Mouse (Mus musculus) left cerebral cortex, postnatal 14 days (tissue): ENCODE results near the gene Elavl2. TPM values are rescaled to one million over a fixed set of nuclear protein-coding genes. Genes with fewer than 3 reads are reported as not detected.
A peak's percentile ranks its signal among the peaks of the same experiment; 100 is the strongest.

Experiments
- DNase-seq, 2 experiments: peaks; one replicate each; pipeline ENCODE4 v3.0.0; 2021 to 2022; ENCODE audit warnings: low spot score in 2 of 2, mixed read lengths in 1 of 2
- intact Hi-C: fragments of 180-260 bp; cut with DNase I; formaldehyde crosslinking; loops from one replicate; pipeline ENCODE4 v1.15.1; 2025
- long read RNA-seq, 2 experiments: library from polyadenylated mRNA; stranded (forward); transcript quantifications; one replicate each; pipeline ENCODE4 v2.0.0; 2021
- total RNA-seq, 2 experiments: library from RNA; stranded (reverse); gene quantifications; 2 replicates each; pipeline ENCODE4 v1.2.3; 2021

Elavl2 gene
- total RNA-seq: 100 to 1,000 TPM; 104 to 109 TPM
- long read RNA-seq, experiment 1, full-length matches to known transcripts: 7 of 42 reads
- long read RNA-seq, experiment 1, partial matches to known transcripts: 6 of 42 reads
- long read RNA-seq, experiment 1, other reads (novel, unspliced or antisense): 29 of 42 reads
- long read RNA-seq, experiment 2, full-length matches to known transcripts: 11 of 32 reads
- long read RNA-seq, experiment 2, partial matches to known transcripts: 4 of 32 reads
- long read RNA-seq, experiment 2, other reads (novel, unspliced or antisense): 17 of 32 reads

- intact Hi-C loops: no loop called here
These were observed at the start of gene Elavl2 for GRCm38 (mm10) chr4:91400423-91400822. TSS of gene Elavl2 (minus strand) at chr4:91400785.

GRCm38 (mm10) chr4:91447887-91448286 lies 47.3 kb upstream of the Elavl2 start:
- intact Hi-C loops: no loop called here
- DNase-seq: no peak

More at GRCm38 (mm10) chr4:91400423-91400822, at the start of gene Elavl2:
- no peak for DNase-seq

GRCm38 (mm10) chr4:91415582-91415981 lies 15.0 kb upstream of the Elavl2 start:
- intact Hi-C loops: no loop called here

GRCm38 (mm10) chr4:91405047-91405446 lies 4.5 kb upstream of the Elavl2 start:
- no peak for DNase-seq
- intact Hi-C loops: no loop called here

More at GRCm38 (mm10) chr4:91415582-91415981, 15.0 kb upstream of the Elavl2 start:
- no peak for DNase-seq

GRCm38 (mm10) chr4:91399510-91400196 lies 932 bp downstream of the Elavl2 start:
- peak in 1 of 2 experiments; percentile 17 for DNase-seq
- intact Hi-C loops: no loop called here

GRCm38 (mm10) chr4:91391987-91392598 lies 8.5 kb downstream of the Elavl2 start:
- no peak for DNase-seq
- intact Hi-C loops: no loop called here

- intact Hi-C loops: no loop called here
- DNase-seq: no peak
These were observed 12.9 kb downstream of the Elavl2 start for GRCm38 (mm10) chr4:91387701-91388100.

GRCm38 (mm10) chr4:91381201-91381627 lies 19.4 kb downstream of the Elavl2 start:
- DNase-seq: no peak
- intact Hi-C loops: no loop called here

- intact Hi-C loops: no loop called here
- DNase-seq: no peak
These were observed 20.1 kb downstream of the Elavl2 start for GRCm38 (mm10) chr4:91380341-91381117.

GRCm38 (mm10) chr4:91379559-91379958 lies 21.0 kb downstream of the Elavl2 start:
- intact Hi-C loops: loop anchor here (10.0 kb wide), 1 partner anchor 285 kb away; no protein-coding TSS in a partner anchor

GRCm38 (mm10) chr4:91376317-91376910 lies 24.2 kb downstream of the Elavl2 start:
- intact Hi-C loops: loop anchor here (10.0 kb wide), 1 partner anchor 282 kb away; no protein-coding TSS in a partner anchor
- peak; percentile 99 for DNase-seq

More at GRCm38 (mm10) chr4:91379559-91379958, 21.0 kb downstream of the Elavl2 start:
- DNase-seq: no peak

GRCm38 (mm10) chr4:91375372-91375687 lies 25.3 kb downstream of the Elavl2 start:
- intact Hi-C loops: loop anchor here (10.0 kb wide), 1 partner anchor 281 kb away; no protein-coding TSS in a partner anchor
- DNase-seq: no peak

- intact Hi-C loops: loop anchor here (10.0 kb wide), 1 partner anchor 280 kb away; no protein-coding TSS in a partner anchor
- DNase-seq: peak; percentile 45 to 55
These were observed 25.8 kb downstream of the Elavl2 start for GRCm38 (mm10) chr4:91374571-91375371.

- intact Hi-C loops: loop anchor here (10.0 kb wide), 1 partner anchor 278 kb away; no protein-coding TSS in a partner anchor
- no peak for DNase-seq
These were observed 27.7 kb downstream of the Elavl2 start for GRCm38 (mm10) chr4:91372844-91373243.

GRCm38 (mm10) chr4:91371819-91372215 lies 28.8 kb downstream of the Elavl2 start:
- peak; percentile 82 to 85 for DNase-seq
- intact Hi-C loops: loop anchor here (10.0 kb wide), 1 partner anchor 277 kb away; no protein-coding TSS in a partner anchor

- intact Hi-C loops: loop anchor here (10.0 kb wide), 1 partner anchor 276 kb away; no protein-coding TSS in a partner anchor
- DNase-seq: peak; percentile 52 to 56
These were observed 29.3 kb downstream of the Elavl2 start for GRCm38 (mm10) chr4:91371131-91371818.

GRCm38 (mm10) chr4:91365276-91365675 lies 35.3 kb downstream of the Elavl2 start:
- no peak for DNase-seq
- intact Hi-C loops: no loop called here
